23 mouse cellular contexts compared by ENCODE assay signal in the genomic region with DNA sequence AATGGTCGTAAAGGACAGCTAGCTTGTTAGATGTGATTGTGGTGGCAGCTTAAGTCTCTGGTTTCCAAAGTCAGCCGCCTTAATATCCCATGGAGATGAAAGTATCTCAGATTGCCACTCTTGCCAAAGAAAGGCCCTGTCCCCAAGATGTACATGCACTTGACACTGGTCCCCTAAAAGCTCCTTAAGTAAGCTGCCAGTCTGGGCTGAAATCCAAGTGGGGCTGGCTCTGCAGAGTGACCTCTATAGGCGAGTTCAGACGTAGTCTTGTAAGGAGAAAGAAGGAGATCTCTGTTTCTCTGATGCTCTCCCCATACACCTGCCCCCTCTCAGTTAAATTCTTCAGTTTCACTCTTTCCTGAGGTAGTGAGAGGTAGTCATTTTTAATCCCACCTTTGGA.
DNase-seq lines count a peak whose midpoint lies in the region; ATAC-seq and TF ChIP-seq lines count a peak whose summit lies in the region.
"Had no signal": no experiment of that assay in that cellular context is flagged by ENCODE, and none has a peak within 500 bp of the region (broad histone marks: within the 10 kb centered on the region; RNA-seq: fewer than 3 reads in every experiment).

No protein-coding gene starts in this region.

- no peaks in the 10 kb centered on the region for H3K79me2 ChIP-seq in MEL (ENCODE audit: control insufficient read depth, insufficient read depth, low read length, poor library complexity)

- WGBS in heart, embryonic 10.5 days = 80% methylated on average over 4 of the region's 4 CpGs
- 40% methylated on average over 4 of the region's 4 CpGs for WGBS in lung, embryonic 16.5 days

- no peak overlapping the region for H3K4me2 ChIP-seq in lung, embryonic 16.5 days (ENCODE audit: low read depth, low read length)
- H3K4me2 ChIP-seq: heart, embryonic 15.5 days; hindbrain, embryonic 14.5 days; midbrain, embryonic 12.5 days; neural tube, embryonic 13.5 days had no signal

- 0 out of 2 replicates have a peak overlapping the region, but pooled peaks have one; percentile 6 for H3K27ac ChIP-seq in heart, embryonic 10.5 days
- H3K27ac ChIP-seq in lung, embryonic 16.5 days (ENCODE audit: low read length) = no peak overlapping the region
- H3K27ac ChIP-seq in MEL (ENCODE audit: control insufficient read depth, low read depth, low read length) = no peak overlapping the region
- H3K27ac ChIP-seq: forebrain, embryonic 10.5 days; heart, adult 2 months; heart, embryonic 15.5 days; hindbrain, embryonic 14.5 days; liver, embryonic 14.5 days; midbrain, embryonic 12.5 days; neural tube, embryonic 13.5 days had no signal

- peaks cover 4% of the 10 kb centered on the region; the same call in 1 of the 2 replicates for H3K9me3 ChIP-seq in heart, embryonic 10.5 days
- H3K9me3 ChIP-seq in lung, embryonic 16.5 days (ENCODE audit: control insufficient read depth, low read length) = no peaks in the 10 kb centered on the region
- no peaks in the 10 kb centered on the region for H3K9me3 ChIP-seq in MEL (replicated peaks; ENCODE audit: insufficient read depth, low read length)
- H3K9me3 ChIP-seq: heart, embryonic 15.5 days; midbrain, embryonic 12.5 days; neural tube, embryonic 13.5 days had no signal

- TF ChIP-seq EP300 in MEL (IDR thresholded peaks at IDR 0.05; ENCODE audit: low read depth in 1 of 2, low read length in 2 of 2) = no peak

- TF ChIP-seq CTCF in MEL (IDR thresholded peaks at IDR 0.05 in 2 of 3, conservative IDR thresholded peaks at IDR 0.05 in 1 of 3; ENCODE audit: control insufficient read depth in 1 of 3, insufficient read depth in 1 of 3, low read depth in 2 of 3, low read length in 3 of 3, poor library complexity in 1 of 3, severe bottlenecking in 1 of 3) = peak in 1 of 3 experiments; percentile 14; a peak in 2 of 6 replicates

- no peak for TF ChIP-seq RAD21 in MEL (IDR thresholded peaks at IDR 0.05; ENCODE audit: low read depth, low read length)

- DNase-seq in heart, embryonic 10.5 days (ENCODE audit: low spot score) = no peak
- no peak for DNase-seq in heart, adult 8-10 months (ENCODE audit: low spot score)
- no peak for DNase-seq in lung, postnatal 25 days (ENCODE audit: low spot score)
- DNase-seq in 416B (ENCODE audit: low read depth) (peak; percentile 51), MEL (ENCODE audit: low read depth, low spot score) (peak; percentile 16), adipocyte (ENCODE audit: low spot score) (no peak)
- DNase-seq in ovary, postnatal 14 days (ENCODE audit: low spot score) = no peak
- DNase-seq: adrenal gland, postnatal 14 days; cerebellum, adult 9-11 months; gastrocnemius, postnatal 36 days; heart, adult 2 months; heart, postnatal 36 days; kidney, adult 9 months; thymus, adult 2 months; thymus, postnatal 4 days had no signal

- no peak for TF ChIP-seq POLR2A in MEL (IDR thresholded peaks at IDR 0.05; ENCODE audit: control insufficient read depth in 1 of 2, insufficient read depth in 1 of 2, low read depth in 1 of 2, low read length in 2 of 2, poor library complexity in 1 of 2)

- no peaks in the 10 kb centered on the region for H3K27me3 ChIP-seq in heart, embryonic 10.5 days (ENCODE audit: insufficient read depth, poor library complexity, severe bottlenecking)
- no peaks in the 10 kb centered on the region for H3K27me3 ChIP-seq in lung, embryonic 16.5 days (ENCODE audit: control insufficient read depth, insufficient read depth, low read depth, low read length)
- H3K27me3 ChIP-seq in MEL (ENCODE audit: control insufficient read depth in 1 of 2, insufficient read depth in 2 of 2, low read length in 2 of 2) = no peaks in the 10 kb centered on the region
- H3K27me3 ChIP-seq: heart, embryonic 15.5 days; midbrain, embryonic 12.5 days; neural tube, embryonic 13.5 days had no signal

- ATAC-seq in lung, embryonic 16.5 days (ENCODE audit: low read depth) = peak; percentile 48; the same call in 1 of the 2 replicates
- ATAC-seq: forebrain, embryonic 16.5 days had no signal

- peaks cover 30% of the 10 kb centered on the region for H3K4me1 ChIP-seq in heart, embryonic 10.5 days
- peaks cover 12% of the 10 kb centered on the region for H3K4me1 ChIP-seq in lung, embryonic 16.5 days (replicated peaks; ENCODE audit: control insufficient read depth, insufficient read depth, low read length)
- H3K4me1 ChIP-seq in MEL (ENCODE audit: control insufficient read depth in 1 of 2, insufficient read depth in 2 of 2, low read length in 2 of 2) = no peaks in the 10 kb centered on the region
- H3K4me1 ChIP-seq: midbrain, embryonic 12.5 days had no signal

- H3K36me3 ChIP-seq in heart, embryonic 10.5 days = peaks cover 38% of the 10 kb centered on the region
- peaks cover 11% of the 10 kb centered on the region for H3K36me3 ChIP-seq in lung, embryonic 16.5 days (ENCODE audit: control insufficient read depth, insufficient read depth, low read length)
- peaks cover 0 to 1% of the 10 kb centered on the region in 2 experiments; a peak in 2 of 4 replicates for H3K36me3 ChIP-seq in MEL (ENCODE audit: control insufficient read depth in 1 of 2, insufficient read depth in 2 of 2, low read length in 2 of 2)

- no peak overlapping the region for H3K4me3 ChIP-seq in heart, embryonic 10.5 days
- H3K4me3 ChIP-seq in lung, embryonic 16.5 days (ENCODE audit: low read length) = no peak overlapping the region
- no peak overlapping the region for H3K4me3 ChIP-seq in MEL (ENCODE audit: control insufficient read depth in 1 of 2, insufficient read depth in 1 of 2, low read depth in 2 of 2, low read length in 2 of 2)
- H3K4me3 ChIP-seq: forebrain, embryonic 10.5 days; heart, adult 2 months; heart, embryonic 15.5 days; midbrain, embryonic 12.5 days; neural tube, embryonic 13.5 days had no signal

- no peak overlapping the region for H3K9ac ChIP-seq in lung, embryonic 16.5 days (ENCODE audit: low read length)
- H3K9ac ChIP-seq in MEL (ENCODE audit: control insufficient read depth, low read depth, low read length, poor library complexity, severe bottlenecking) = no peak overlapping the region
- H3K9ac ChIP-seq: heart, embryonic 15.5 days; hindbrain, embryonic 14.5 days; liver, embryonic 14.5 days; midbrain, embryonic 12.5 days; neural tube, embryonic 13.5 days had no signal

TF ChIP-seq in MEL, 35 proteins besides CTCF, POLR2A, EP300 and RAD21:
- TF ChIP-seq E2F4 (IDR thresholded peaks at IDR 0.05; ENCODE audit: borderline replicate concordance, low read depth, low read length) (no peak), SMC3 (IDR thresholded peaks at IDR 0.05; ENCODE audit: low read depth, low read length) (peak; percentile 9; the same call in 1 of the 2 replicates), CHD1 (IDR thresholded peaks at IDR 0.05; ENCODE audit: low read depth, low read length) (no peak)

Comparison
In these comparisons a context has a peak if more than half of its experiments do, and no peak if none do; other contexts are left out.
1. DNase-seq: peak in 416B (single experiment) and MEL (single experiment); none in heart, embryonic 10.5 days (single experiment), heart, adult 8-10 months (single experiment), lung, postnatal 25 days (single experiment), adipocyte (single experiment) and ovary, postnatal 14 days (single experiment).